Mouse (Mus musculus) liver, adult 2 months (tissue): ENCODE measurements around the gene Necab2. TPM values are rescaled to one million over a fixed set of nuclear protein-coding genes. Genes with fewer than 3 reads are reported as not detected.

Experiments
- DNase-seq: peaks from one replicate; pipeline ENCODE4 v3.0.0-alpha.2; 2011; ENCODE audit warnings: low read depth, low spot score; ENCODE audit errors: extremely low read depth
- H3K27ac ChIP-seq: fragments of 200-500 bp; replicated peaks from 2 replicates; pipeline ENCODE4 v1.5.1; 2012; ENCODE audit warnings: low read depth, mild to moderate bottlenecking, control low read depth, inconsistent platforms, low read length; ENCODE audit not compliant: insufficient read depth
- H3K27me3 ChIP-seq: fragments of 200-500 bp; 2 replicates; pipeline ENCODE4 v1.6.1; 2012; ENCODE audit warnings: mild to moderate bottlenecking, moderate library complexity, low read length, inconsistent platforms; ENCODE audit not compliant: control insufficient read depth, insufficient read depth
- H3K36me3 ChIP-seq: fragments of 200-500 bp; 2 replicates; pipeline ENCODE4 v1.6.1; 2012; ENCODE audit warnings: low read length, inconsistent platforms; ENCODE audit not compliant: control insufficient read depth, insufficient read depth
- H3K4me1 ChIP-seq: fragments of 200-500 bp; 2 replicates; pipeline ENCODE4 v1.6.1; 2011; ENCODE audit warnings: low read length; ENCODE audit not compliant: control insufficient read depth, insufficient read depth
- H3K4me3 ChIP-seq: fragments of 200-500 bp; 2 replicates; pipeline ENCODE4 v1.5.1; 2011; ENCODE audit warnings: low read depth, mild to moderate bottlenecking, control low read depth, low read length, moderate library complexity; ENCODE audit not compliant: insufficient read depth
- H3K79me2 ChIP-seq: fragments of 200-500 bp; 2 replicates; pipeline ENCODE4 v1.6.1; 2012; ENCODE audit warnings: inconsistent platforms, mild to moderate bottlenecking, low read length, moderate library complexity; ENCODE audit not compliant: control insufficient read depth, insufficient read depth
- H3K9ac ChIP-seq: fragments of 200-500 bp; 2 replicates; pipeline ENCODE4 v1.6.1; 2012; ENCODE audit warnings: low read depth, mild to moderate bottlenecking, control low read depth, inconsistent platforms, low read length
- CTCF ChIP-seq: fragments of 200-500 bp; IDR thresholded peaks from 2 replicates; pipeline ENCODE4 v1.5.1; 2011; ENCODE audit warnings: low read depth, low read length, control low read depth
- POLR2A ChIP-seq: fragments of 200-500 bp; IDR thresholded peaks from 2 replicates; pipeline ENCODE4 v1.6.1; 2011; ENCODE audit warnings: low read length, control low read depth; ENCODE audit not compliant: insufficient read depth; ENCODE audit errors: extremely low read depth
- WGBS: fragments of 180-500 bp; shearing (Covaris S2); methylation state at CpG from one replicate; pipeline ENCODE4 v1.1.7; 2018; 5-methylcytosine and 5-hydroxymethylcytosine counted together
- polyA plus RNA-seq: library from polyadenylated mRNA; depleted of rRNA; stranded (reverse); fragments of >200 nt; gene quantifications from 2 replicates; pipeline ENCODE4 v1.2.3, GENCODE M21; 2012
- total RNA-seq: library from RNA; depleted of rRNA; stranded (reverse); fragments of >200 nt; gene quantifications from 2 replicates; pipeline ENCODE4 v1.2.3, GENCODE M21; 2014

Necab2 gene
- total and polyA plus RNA-seq, 2 experiments: 0.11 TPM; not detected in 1

- no peaks in the 10 kb centered on the region for H3K27me3 ChIP-seq
- DNase-seq: peak; percentile 55
- H3K4me3 ChIP-seq: no peak overlapping the region
- H3K9ac ChIP-seq: no peak overlapping the region
- H3K4me1 ChIP-seq: peaks cover 53% of the 10 kb centered on the region
- TF ChIP-seq POLR2A: no peak
- TF ChIP-seq CTCF: no peak
- 51% methylated on average over 7 of the region's 7 CpGs for whole genome bisulfite sequencing
- H3K79me2 ChIP-seq: peaks cover 12% of the 10 kb centered on the region
- peaks cover 7% of the 10 kb centered on the region; the same call in 1 of the 2 replicates for H3K36me3 ChIP-seq
- H3K27ac ChIP-seq: peak overlapping the region; percentile 78
Measured at GRCm38 (mm10) chr8:119435527-119435926, 11.0 kb upstream of the Necab2 start.

GRCm38 (mm10) chr8:119436331-119436730 lies 10.2 kb upstream of the Necab2 start:
- peak overlapping the region; percentile 86 for H3K27ac ChIP-seq
- peaks cover 50% of the 10 kb centered on the region for H3K4me1 ChIP-seq
- H3K27me3 ChIP-seq: no peaks in the 10 kb centered on the region
- H3K4me3 ChIP-seq: peak overlapping the region; percentile 7; the same call in 1 of the 2 replicates
- H3K9ac ChIP-seq: peak overlapping the region; percentile 13
- H3K79me2 ChIP-seq: peaks cover 12% of the 10 kb centered on the region
- WGBS: 54% methylated on average over 10 of the region's 10 CpGs
- peak; percentile 20 for DNase-seq
- no peak for TF ChIP-seq POLR2A
- no peak for TF ChIP-seq CTCF
- peaks cover 11% of the 10 kb centered on the region; the same call in 1 of the 2 replicates for H3K36me3 ChIP-seq

GRCm38 (mm10) chr8:119436933-119437332 lies 9.6 kb upstream of the Necab2 start:
- 2% methylated on average over 9 of the region's 9 CpGs for WGBS

GRCm38 (mm10) chr8:119437506-119437905 lies 9.0 kb upstream of the Necab2 start:
- DNase-seq: peak; percentile 66

More at GRCm38 (mm10) chr8:119436933-119437332, 9.6 kb upstream of the Necab2 start:
- Histone ChIP-seq H3K9ac (peak overlapping the region; percentile 95), H3K4me1 (peaks cover 45% of the 10 kb centered on the region), H3K4me3 (peak overlapping the region; percentile 89), H3K27ac (peak overlapping the region; percentile 93), H3K79me2 (peaks cover 12% of the 10 kb centered on the region), H3K27me3 (no peaks in the 10 kb centered on the region), H3K36me3 (peaks cover 17% of the 10 kb centered on the region; the same call in 1 of the 2 replicates)
- TF ChIP-seq CTCF: peak; percentile 5; the same call in 1 of the 2 replicates
- TF ChIP-seq POLR2A: peak; percentile 100
- DNase-seq: peak; percentile 92

GRCm38 (mm10) chr8:119438876-119439275 lies 7.6 kb upstream of the Necab2 start:
- Histone ChIP-seq H3K4me1 (peaks cover 33% of the 10 kb centered on the region), H3K9ac (peak overlapping the region; percentile 95), H3K4me3 (peak overlapping the region; percentile 89), H3K79me2 (peaks cover 12% of the 10 kb centered on the region), H3K27me3 (no peaks in the 10 kb centered on the region), H3K36me3 (peaks cover 36% of the 10 kb centered on the region), H3K27ac (peak overlapping the region; percentile 93)
- DNase-seq: peak; percentile 85
- TF ChIP-seq POLR2A (peak; percentile 39; the same call in 1 of the 2 replicates), CTCF (peak; percentile 20; the same call in 1 of the 2 replicates)
- WGBS: 17% methylated on average over 6 of the region's 6 CpGs

More at GRCm38 (mm10) chr8:119437506-119437905, 9.0 kb upstream of the Necab2 start:
- no peak; the same call in 1 of the 2 replicates for TF ChIP-seq CTCF
- TF ChIP-seq POLR2A: peak; percentile 69; the same call in 1 of the 2 replicates
- 15% methylated on average over 11 of the region's 11 CpGs for WGBS
- Histone ChIP-seq H3K27ac (peak overlapping the region; percentile 93), H3K27me3 (no peaks in the 10 kb centered on the region), H3K4me3 (peak overlapping the region; percentile 89), H3K36me3 (peaks cover 22% of the 10 kb centered on the region; the same call in 1 of the 2 replicates), H3K9ac (peak overlapping the region; percentile 95), H3K79me2 (peaks cover 12% of the 10 kb centered on the region), H3K4me1 (peaks cover 43% of the 10 kb centered on the region)

- 31% methylated on average over 2 of the region's 2 CpGs for WGBS
- peaks cover 28% of the 10 kb centered on the region for H3K4me1 ChIP-seq
- TF ChIP-seq CTCF (0 out of 2 replicates have a peak, but pooled peaks have one; percentile 11), POLR2A (no peak)
- H3K36me3 ChIP-seq: peaks cover 40% of the 10 kb centered on the region
- H3K9ac ChIP-seq: peak overlapping the region; percentile 95
- DNase-seq: no peak
- peaks cover 12% of the 10 kb centered on the region for H3K79me2 ChIP-seq
- peak overlapping the region; percentile 89 for H3K4me3 ChIP-seq
- peak overlapping the region; percentile 93 for H3K27ac ChIP-seq
- no peaks in the 10 kb centered on the region for H3K27me3 ChIP-seq
Measured at GRCm38 (mm10) chr8:119439424-119439823, 7.1 kb upstream of the Necab2 start.
